Mouse (Mus musculus): ENCODE data around the gene Spata45. TPM values are rescaled to one million over a fixed set of nuclear protein-coding genes. Genes with fewer than 3 reads are reported as not detected.

Gene Spata45
- 0.61 TPM in 1 of 2 replicates, not detected in the other for polyA plus RNA-seq (2015; fragmentation: Nextera tagmentation; extraction: Ambion mirVana)

- peak; percentile 97 for ATAC-seq
- no peaks in the 10 kb centered on the region for H3K36me3 ChIP-seq (ENCODE audit: control insufficient read depth, insufficient read depth, low read length)
- no peaks in the 10 kb centered on the region for H3K27me3 ChIP-seq (replicated peaks; ENCODE audit: control insufficient read depth, insufficient read depth, low read length)
- H3K4me2 ChIP-seq (ENCODE audit: low read depth, low read length), result no peak within 1 kb of the TSS
- WGBS, result 66% methylated on average over 6 of the region's 6 CpGs
- H3K4me3 ChIP-seq (ENCODE audit: low read length), result no peak within 1 kb of the TSS
- peak within 1 kb of the TSS; percentile 59; the same call in 1 of the 2 replicates for H3K27ac ChIP-seq (ENCODE audit: low read length)
- no peaks in the 10 kb centered on the region for H3K4me1 ChIP-seq (ENCODE audit: control insufficient read depth, insufficient read depth, low read length)
- no peaks in the 10 kb centered on the region for H3K9me3 ChIP-seq (ENCODE audit: control insufficient read depth, low read length)
- no peak within 1 kb of the TSS for H3K9ac ChIP-seq (ENCODE audit: low read depth, low read length)
Measured at GRCm38 (mm10) chr1:191036554-191037334, at the start of gene Spata45. Gene Spata45, plus strand, starts transcription at chr1:191036639.

GRCm38 (mm10) chr1:190989437-190990082 is 46.9 kb upstream of the Spata45 start:
- H3K9me3 ChIP-seq (ENCODE audit: control insufficient read depth, low read length), result no peaks in the 10 kb centered on the region
- no peak for ATAC-seq
- 78% methylated on average over 9 of the region's 9 CpGs for WGBS
- no peak overlapping the region for H3K4me3 ChIP-seq (ENCODE audit: low read length)
- no peaks in the 10 kb centered on the region for H3K36me3 ChIP-seq (ENCODE audit: control insufficient read depth, insufficient read depth, low read length)
- no peaks in the 10 kb centered on the region for H3K4me1 ChIP-seq (ENCODE audit: control insufficient read depth, insufficient read depth, low read length)
- no peak overlapping the region for H3K9ac ChIP-seq (ENCODE audit: low read depth, low read length)
- no peaks in the 10 kb centered on the region for H3K27me3 ChIP-seq (replicated peaks; ENCODE audit: control insufficient read depth, insufficient read depth, low read length)
- H3K27ac ChIP-seq (ENCODE audit: low read length), result no peak overlapping the region
- no peak overlapping the region for H3K4me2 ChIP-seq (ENCODE audit: low read depth, low read length)

GRCm38 (mm10) chr1:190995548-190995947 is 40.9 kb upstream of the Spata45 start:
- no peaks in the 10 kb centered on the region for H3K36me3 ChIP-seq (ENCODE audit: control insufficient read depth, insufficient read depth, low read length)
- H3K4me2 ChIP-seq (ENCODE audit: low read depth, low read length), result no peak overlapping the region
- 0 out of 2 replicates have a peak, but pooled peaks cover 3% of the 10 kb centered on the region for H3K9me3 ChIP-seq (ENCODE audit: control insufficient read depth, low read length)
- no peak for ATAC-seq
- no peak overlapping the region for H3K9ac ChIP-seq (ENCODE audit: low read depth, low read length)
- WGBS, result 58% methylated on average over 7 of the region's 7 CpGs
- no peak overlapping the region for H3K4me3 ChIP-seq (ENCODE audit: low read length)
- H3K27me3 ChIP-seq (replicated peaks; ENCODE audit: control insufficient read depth, insufficient read depth, low read length), result no peaks in the 10 kb centered on the region
- no peak overlapping the region for H3K27ac ChIP-seq (ENCODE audit: low read length)
- no peaks in the 10 kb centered on the region for H3K4me1 ChIP-seq (ENCODE audit: control insufficient read depth, insufficient read depth, low read length)

- 0 out of 2 replicates have a peak, but pooled peaks cover 3% of the 10 kb centered on the region for H3K9me3 ChIP-seq (ENCODE audit: control insufficient read depth, low read length)
- no peaks in the 10 kb centered on the region for H3K27me3 ChIP-seq (replicated peaks; ENCODE audit: control insufficient read depth, insufficient read depth, low read length)
- 70% methylated on average over 6 of the region's 6 CpGs for WGBS
- ATAC-seq, result no peak
- no peaks in the 10 kb centered on the region for H3K36me3 ChIP-seq (ENCODE audit: control insufficient read depth, insufficient read depth, low read length)
- H3K27ac ChIP-seq (ENCODE audit: low read length), result no peak overlapping the region
- no peak overlapping the region for H3K4me3 ChIP-seq (ENCODE audit: low read length)
- no peak overlapping the region for H3K9ac ChIP-seq (ENCODE audit: low read depth, low read length)
- no peak overlapping the region for H3K4me2 ChIP-seq (ENCODE audit: low read depth, low read length)
- no peaks in the 10 kb centered on the region for H3K4me1 ChIP-seq (ENCODE audit: control insufficient read depth, insufficient read depth, low read length)
Measured at GRCm38 (mm10) chr1:190996346-190996877, 40.0 kb upstream of the Spata45 start.

- ATAC-seq, result no peak
- H3K9ac ChIP-seq (ENCODE audit: low read depth, low read length), result no peak overlapping the region
Measured at GRCm38 (mm10) chr1:190998027-190998426, 38.4 kb upstream of the Spata45 start.

GRCm38 (mm10) chr1:191000686-191001085 is 35.8 kb upstream of the Spata45 start:
- Histone ChIP-seq H3K4me2 (ENCODE audit: low read depth, low read length) (no peak overlapping the region), H3K4me1 (ENCODE audit: control insufficient read depth, insufficient read depth, low read length) (no peaks in the 10 kb centered on the region), H3K4me3 (ENCODE audit: low read length) (no peak overlapping the region), H3K9me3 (ENCODE audit: control insufficient read depth, low read length) (0 out of 2 replicates have a peak, but pooled peaks cover 3% of the 10 kb centered on the region), H3K36me3 (ENCODE audit: control insufficient read depth, insufficient read depth, low read length) (no peaks in the 10 kb centered on the region), H3K9ac (ENCODE audit: low read depth, low read length) (no peak overlapping the region), H3K27ac (ENCODE audit: low read length) (no peak overlapping the region), H3K27me3 (replicated peaks; ENCODE audit: control insufficient read depth, insufficient read depth, low read length) (no peaks in the 10 kb centered on the region)
- ATAC-seq, result no peak
- WGBS, result 77% methylated on average over 3 of the region's 3 CpGs

More at GRCm38 (mm10) chr1:190998027-190998426, 38.4 kb upstream of the Spata45 start:
- 64% methylated on average over 1 of the region's 1 CpGs for WGBS
- Histone ChIP-seq H3K27me3 (replicated peaks; ENCODE audit: control insufficient read depth, insufficient read depth, low read length) (no peaks in the 10 kb centered on the region), H3K4me3 (ENCODE audit: low read length) (no peak overlapping the region), H3K4me1 (ENCODE audit: control insufficient read depth, insufficient read depth, low read length) (no peaks in the 10 kb centered on the region), H3K27ac (ENCODE audit: low read length) (no peak overlapping the region), H3K9me3 (ENCODE audit: control insufficient read depth, low read length) (0 out of 2 replicates have a peak, but pooled peaks cover 3% of the 10 kb centered on the region), H3K36me3 (ENCODE audit: control insufficient read depth, insufficient read depth, low read length) (no peaks in the 10 kb centered on the region), H3K4me2 (ENCODE audit: low read depth, low read length) (no peak overlapping the region)

- Histone ChIP-seq H3K27ac (ENCODE audit: low read length) (no peak overlapping the region), H3K36me3 (ENCODE audit: control insufficient read depth, insufficient read depth, low read length) (no peaks in the 10 kb centered on the region), H3K4me3 (ENCODE audit: low read length) (no peak overlapping the region), H3K9me3 (ENCODE audit: control insufficient read depth, low read length) (0 out of 2 replicates have a peak, but pooled peaks cover 3% of the 10 kb centered on the region), H3K4me2 (ENCODE audit: low read depth, low read length) (no peak overlapping the region), H3K4me1 (ENCODE audit: control insufficient read depth, insufficient read depth, low read length) (no peaks in the 10 kb centered on the region), H3K27me3 (replicated peaks; ENCODE audit: control insufficient read depth, insufficient read depth, low read length) (no peaks in the 10 kb centered on the region), H3K9ac (ENCODE audit: low read depth, low read length) (no peak overlapping the region)
- 68% methylated on average over 6 of the region's 6 CpGs for WGBS
- no peak for ATAC-seq
Measured at GRCm38 (mm10) chr1:191002201-191002600, 34.2 kb upstream of the Spata45 start.

- H3K4me3 ChIP-seq (ENCODE audit: low read length), result no peak overlapping the region
- H3K36me3 ChIP-seq (ENCODE audit: control insufficient read depth, insufficient read depth, low read length), result peaks cover 6% of the 10 kb centered on the region; the same call in 1 of the 2 replicates
- 94% methylated on average over 5 of the region's 5 CpGs for WGBS
- ATAC-seq, result no peak
- no peaks in the 10 kb centered on the region for H3K4me1 ChIP-seq (ENCODE audit: control insufficient read depth, insufficient read depth, low read length)
- H3K4me2 ChIP-seq (ENCODE audit: low read depth, low read length), result no peak overlapping the region
- H3K9ac ChIP-seq (ENCODE audit: low read depth, low read length), result no peak overlapping the region
- no peaks in the 10 kb centered on the region for H3K9me3 ChIP-seq (ENCODE audit: control insufficient read depth, low read length)
- H3K27me3 ChIP-seq (replicated peaks; ENCODE audit: control insufficient read depth, insufficient read depth, low read length), result no peaks in the 10 kb centered on the region
- no peak overlapping the region for H3K27ac ChIP-seq (ENCODE audit: low read length)
Measured at GRCm38 (mm10) chr1:191008707-191009106, 27.7 kb upstream of the Spata45 start.

GRCm38 (mm10) chr1:191014271-191014670 is 22.2 kb upstream of the Spata45 start:
- ATAC-seq, result no peak

More at GRCm38 (mm10) chr1:191014271-191014670, 22.2 kb upstream of the Spata45 start:
- Histone ChIP-seq H3K27me3 (replicated peaks; ENCODE audit: control insufficient read depth, insufficient read depth, low read length) (no peaks in the 10 kb centered on the region), H3K27ac (ENCODE audit: low read length) (no peak overlapping the region), H3K9ac (ENCODE audit: low read depth, low read length) (no peak overlapping the region), H3K36me3 (ENCODE audit: control insufficient read depth, insufficient read depth, low read length) (peaks cover 3% of the 10 kb centered on the region; the same call in 1 of the 2 replicates), H3K4me1 (ENCODE audit: control insufficient read depth, insufficient read depth, low read length) (no peaks in the 10 kb centered on the region), H3K9me3 (ENCODE audit: control insufficient read depth, low read length) (no peaks in the 10 kb centered on the region), H3K4me2 (ENCODE audit: low read depth, low read length) (no peak overlapping the region), H3K4me3 (ENCODE audit: low read length) (no peak overlapping the region)
- WGBS, result 91% methylated on average over 3 of the region's 3 CpGs

All from intestine, embryonic 16.5 days (tissue).